15 mouse cellular contexts compared by ENCODE assay signal in genomic region chr16:10327563-10328333, GRCm38 (mm10). TPM values are rescaled to one million over a fixed set of nuclear protein-coding genes. Genes with fewer than 3 reads are reported as not detected.
DNase-seq lines count a peak whose midpoint lies in the region; ATAC-seq and TF ChIP-seq lines count a peak whose summit lies in the region.
"Had no signal": no experiment of that assay in that cellular context is flagged by ENCODE, and none has a peak within 500 bp of the region (broad histone marks: within the 10 kb centered on the region; RNA-seq: fewer than 3 reads in every experiment).

No protein-coding gene starts in this region.

- intact Hi-C loops in gastrocnemius, postnatal 14 days (cut with DNase I; ENCODE audit: low total_unique reads), result no loop called here

- peak; percentile 81 for ATAC-seq in lung, embryonic 14.5 days (ENCODE audit: insufficient read depth)
- peak; percentile 78 for ATAC-seq in liver, embryonic 15.5 days (ENCODE audit: insufficient read depth)
- no peak for ATAC-seq in midbrain, embryonic 13.5 days
- ATAC-seq: forebrain, embryonic 14.5 days had no signal

- no peaks in the 10 kb centered on the region for H3K9me3 ChIP-seq in lung, embryonic 14.5 days (ENCODE audit: low read depth, low read length)
- H3K9me3 ChIP-seq in liver, embryonic 15.5 days (replicated peaks), result no peaks in the 10 kb centered on the region
- H3K9me3 ChIP-seq in midbrain, embryonic 13.5 days, result no peaks in the 10 kb centered on the region
- H3K9me3 ChIP-seq: embryonic facial prominence, embryonic 15.5 days had no signal

- H3K27me3 ChIP-seq in lung, embryonic 14.5 days (ENCODE audit: insufficient read depth, low read length), result no peaks in the 10 kb centered on the region
- no peaks in the 10 kb centered on the region for H3K27me3 ChIP-seq in liver, embryonic 15.5 days
- no peaks in the 10 kb centered on the region for H3K27me3 ChIP-seq in midbrain, embryonic 13.5 days
- H3K27me3 ChIP-seq: embryonic facial prominence, embryonic 15.5 days had no signal

- H3K4me1 ChIP-seq in lung, embryonic 14.5 days (ENCODE audit: insufficient read depth), result no peaks in the 10 kb centered on the region
- peaks cover 9% of the 10 kb centered on the region for H3K4me1 ChIP-seq in lung, adult 2 months (ENCODE audit: control insufficient read depth, insufficient read depth, low read length)
- 0 out of 2 replicates have a peak, but pooled peaks cover 2% of the 10 kb centered on the region for H3K4me1 ChIP-seq in liver, embryonic 15.5 days (replicated peaks)
- H3K4me1 ChIP-seq in midbrain, embryonic 13.5 days (replicated peaks), result no peaks in the 10 kb centered on the region

- DNase-seq in lung, embryonic 14.5 days, result peak; percentile 51
- no peak for DNase-seq in lung, adult 2 months
- DNase-seq in kidney, postnatal 25 days, result peak; percentile 46 to 65
- no peak for DNase-seq in cerebellum, adult 11-12 months
- no peak for DNase-seq in thymus, postnatal 14 days
- DNase-seq in gastrocnemius, postnatal 14 days, result no peak
- DNase-seq: cerebellum, postnatal 36 days; heart, postnatal 14 days; thymus, adult 2 months had no signal

- WGBS in lung, embryonic 14.5 days, result 52% methylated on average over 13 of the region's 13 CpGs
- 58% methylated on average over 13 of the region's 13 CpGs for WGBS in lung, adult 2 months
- WGBS in liver, embryonic 15.5 days (ENCODE audit: insufficient replicate concordance), result 46% methylated on average over 13 of the region's 13 CpGs
- WGBS in midbrain, embryonic 13.5 days, result 71% methylated on average over 13 of the region's 13 CpGs

- H3K36me3 ChIP-seq in lung, embryonic 14.5 days (ENCODE audit: insufficient read depth), result no peaks in the 10 kb centered on the region
- no peaks in the 10 kb centered on the region for H3K36me3 ChIP-seq in liver, embryonic 15.5 days (replicated peaks)
- no peaks in the 10 kb centered on the region for H3K36me3 ChIP-seq in midbrain, embryonic 13.5 days
- H3K36me3 ChIP-seq: embryonic facial prominence, embryonic 15.5 days had no signal

- no peak overlapping the region for H3K4me2 ChIP-seq in lung, embryonic 14.5 days
- H3K4me2 ChIP-seq in liver, embryonic 15.5 days, result no peak overlapping the region
- no peak overlapping the region for H3K4me2 ChIP-seq in midbrain, embryonic 13.5 days (replicated peaks)
- H3K4me2 ChIP-seq: embryonic facial prominence, embryonic 15.5 days had no signal

- peak overlapping the region; percentile 75; the same call in 1 of the 2 replicates for H3K27ac ChIP-seq in lung, embryonic 14.5 days (ENCODE audit: low read depth)
- peak overlapping the region; percentile 67 for H3K27ac ChIP-seq in liver, embryonic 15.5 days (replicated peaks)
- no peak overlapping the region for H3K27ac ChIP-seq in midbrain, embryonic 13.5 days
- H3K27ac ChIP-seq: embryonic facial prominence, embryonic 15.5 days had no signal

- no peak for TF ChIP-seq CTCF in lung, embryonic 14.5 days (IDR thresholded peaks at IDR 0.05; ENCODE audit: low read depth)
- TF ChIP-seq CTCF in lung, adult 2 months (IDR thresholded peaks at IDR 0.05; ENCODE audit: insufficient read depth, low read length), result no peak

- no peak overlapping the region for H3K9ac ChIP-seq in lung, embryonic 14.5 days
- no peak overlapping the region for H3K9ac ChIP-seq in liver, embryonic 15.5 days
- H3K9ac ChIP-seq in midbrain, embryonic 13.5 days (replicated peaks), result no peak overlapping the region
- H3K9ac ChIP-seq: embryonic facial prominence, embryonic 15.5 days had no signal

- no peak overlapping the region for H3K4me3 ChIP-seq in lung, embryonic 14.5 days (ENCODE audit: low read depth, low read length)
- no peak overlapping the region for H3K4me3 ChIP-seq in lung, adult 2 months (replicated peaks; ENCODE audit: extremely low read depth, low read depth, low read length)
- no peak overlapping the region for H3K4me3 ChIP-seq in liver, embryonic 15.5 days (replicated peaks)
- no peak overlapping the region for H3K4me3 ChIP-seq in midbrain, embryonic 13.5 days (replicated peaks)
- H3K4me3 ChIP-seq: embryonic facial prominence, embryonic 15.5 days; myocyte had no signal

- TF ChIP-seq POLR2A in lung, adult 2 months (IDR thresholded peaks at IDR 0.05; ENCODE audit: borderline replicate concordance, extremely low read depth, low read depth, low read length), result no peak

RNA-seq across cellular contexts. Expression of gene Emp2, which starts 14.0 kb away (rescaled TPM):
- 38.3 and 44.6 TPM in 2 replicates for polyA plus RNA-seq in lung, embryonic 14.5 days (2014; fragmentation: Nextera tagmentation; extraction: Ambion mirVana)
- polyA plus RNA-seq in lung, adult 2 months (2012; rRNA removed), result 763 and 1,000 TPM in 2 replicates
- 5.3 TPM in 2 replicates for polyA plus RNA-seq in liver, embryonic 15.5 days (2015; fragmentation: Nextera tagmentation; extraction: Ambion mirVana)
- polyA plus RNA-seq in midbrain, embryonic 13.5 days (2015; fragmentation: Nextera tagmentation; extraction: Ambion mirVana), result 2.9 and 3.1 TPM in 2 replicates
- 10 to 100 TPM in 1 of 2 experiments, 1 to 10 TPM in 1; 6.4 to 10.1 TPM for total RNA-seq in gastrocnemius, postnatal 14 days (2021)
- total RNA-seq: granulocyte monocyte progenitor cell, adult 5-6 weeks had no signal

Comparison
In these comparisons a context has a peak if more than half of its experiments do, and no peak if none do; other contexts are left out.
1. DNase-seq: peak in lung, embryonic 14.5 days (single experiment) and kidney, postnatal 25 days (2 of 2); none in lung, adult 2 months (single experiment), cerebellum, adult 11-12 months (single experiment), thymus, postnatal 14 days (single experiment) and gastrocnemius, postnatal 14 days (single experiment).
2. RNA of gene Emp2, which starts 14.0 kb away (polyA plus RNA-seq): 763 to 1,000 TPM in lung, adult 2 months; 38.3 to 44.6 TPM in lung, embryonic 14.5 days, 5.3 TPM in liver, embryonic 15.5 days and 2.9 to 3.1 TPM in midbrain, embryonic 13.5 days; every median in the first group is over 10 times any median in the second.